Mouse (Mus musculus) CH12.LX (cell line): ENCODE measurements around the gene Nmrk1.
A peak's percentile ranks its signal among the peaks of the same experiment; 100 is the strongest.

ENCODE experiments used
- CHD2 ChIP-seq: IDR thresholded peaks from 2 replicates; pipeline ENCODE4 v1.6.1; 2011; ENCODE audit warnings: low read length, improper control_type of control experiment
- CTCF ChIP-seq, 2 experiments: IDR thresholded peaks in 1 of 2; conservative IDR thresholded peaks in 1 of 2; 2 replicates each; pipeline ENCODE4 v1.5.1; 2011 to 2012; ENCODE audit warnings: low read depth in 2 of 2, low read length in 2 of 2, improper control_type of control experiment in 1 of 2, inconsistent platforms in 1 of 2, mild to moderate bottlenecking in 1 of 2, moderate library complexity in 1 of 2
- ELF1 ChIP-seq: IDR thresholded peaks from 2 replicates; pipeline ENCODE4 v1.6.1; 2014; ENCODE audit warnings: low read depth, mild to moderate bottlenecking, inconsistent platforms, low read length, improper control_type of control experiment
- EP300 ChIP-seq: IDR thresholded peaks from 2 replicates; pipeline ENCODE4 v1.6.1; 2011; ENCODE audit warnings: low read length, improper control_type of control experiment
- GABPA ChIP-seq: IDR thresholded peaks from 2 replicates; pipeline ENCODE4 v1.6.1; 2012; ENCODE audit warnings: low read depth, low read length, improper control_type of control experiment, inconsistent platforms; ENCODE audit not compliant: insufficient replicate concordance
- MAFK ChIP-seq: IDR thresholded peaks from 2 replicates; pipeline ENCODE4 v1.6.1; 2011; ENCODE audit warnings: low read length, improper control_type of control experiment; ENCODE audit not compliant: insufficient replicate concordance
- MAX ChIP-seq: IDR thresholded peaks from 2 replicates; pipeline ENCODE4 v1.6.1; 2011; ENCODE audit warnings: low read length, improper control_type of control experiment
- NRF1 ChIP-seq: IDR thresholded peaks from 2 replicates; pipeline ENCODE4 v1.6.1; 2014; ENCODE audit warnings: low read depth, mild to moderate bottlenecking, inconsistent platforms, low read length, improper control_type of control experiment, moderate library complexity
- POLR2A ChIP-seq: IDR thresholded peaks from 2 replicates; pipeline ENCODE4 v1.6.1; 2011; ENCODE audit warnings: low read depth, mild to moderate bottlenecking, improper control_type of control experiment, low read length
- TBP ChIP-seq: conservative IDR thresholded peaks from 2 replicates; pipeline ENCODE4 v1.6.1; 2011; ENCODE audit warnings: low read depth, low read length, improper control_type of control experiment
- ZMIZ1 ChIP-seq: IDR thresholded peaks from 2 replicates; pipeline ENCODE4 v1.6.1; 2012; ENCODE audit warnings: low read depth, mild to moderate bottlenecking, inconsistent platforms, low read length, improper control_type of control experiment

DNA sequence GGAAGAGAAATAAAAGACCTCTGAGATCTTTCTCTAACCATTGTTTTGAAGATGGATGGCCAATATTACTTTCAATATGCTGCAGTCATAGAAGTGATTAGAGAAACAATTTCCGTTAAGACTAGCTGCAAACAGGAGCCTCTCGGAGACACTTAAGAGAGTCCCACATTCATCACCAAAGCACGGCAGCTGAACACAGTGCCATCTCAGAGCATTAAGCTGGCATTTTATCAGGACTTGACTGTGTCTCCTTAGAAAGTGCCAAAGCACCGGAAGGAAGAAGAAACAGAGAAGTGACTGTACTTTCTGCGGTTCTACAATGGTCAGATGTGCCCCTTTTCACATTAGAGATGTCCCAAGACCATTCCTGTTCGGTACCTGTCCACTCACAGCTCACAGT lies 34.0 kb upstream of the Nmrk1 start:
- TF ChIP-seq MAFK (no peak), ELF1 (no peak), TBP (no peak), POLR2A (no peak), CTCF (conservative IDR thresholded peaks at IDR 0.05 in 1 of 2, IDR thresholded peaks at IDR 0.05 in 1 of 2; ENCODE audit: low read depth in 2 of 2, low read length in 2 of 2) (no peak), CHD2 (no peak), NRF1 (no peak), MAX (no peak), EP300 (0 out of 2 replicates have a peak, but pooled peaks have one; percentile 27), GABPA (no peak), ZMIZ1 (no peak)
